Mouse (Mus musculus) left cerebral cortex, adult 2 months (tissue): ENCODE measurements around the gene Trim38. TPM values are rescaled to one million over a fixed set of nuclear protein-coding genes. Genes with fewer than 3 reads are reported as not detected.

Experiments
- DNase-seq, 2 experiments: peaks; one replicate each; pipeline ENCODE4 v3.0.0; 2021 to 2022; ENCODE audit warnings: low spot score in 2 of 2, mixed read lengths in 1 of 2; ENCODE audit errors: extremely low spot score in 1 of 2
- H3K27ac ChIP-seq: fragments of 200-600 bp; 2 replicates; pipeline ENCODE4 v1.8.1; 2022
- H3K4me3 ChIP-seq: fragments of 200-600 bp; 2 replicates; pipeline ENCODE4 v1.8.1; 2022
- CTCF ChIP-seq: fragments of 200-600 bp; IDR thresholded peaks from 2 replicates; pipeline ENCODE4 v1.8.1; 2022; ENCODE audit warnings: antibody characterized with exemption, mild to moderate bottlenecking, moderate library complexity
- intact Hi-C: fragments of 180-260 bp; cut with DNase I; formaldehyde crosslinking; loops from one replicate; pipeline ENCODE4 v1.15.1; 2025
- total RNA-seq, 2 experiments: library from RNA; stranded (reverse); gene quantifications; 2 replicates each; pipeline ENCODE4 v1.2.3; 2021

Gene Trim38
- total RNA-seq, 2 experiments from 2014 or later, result not detected

DNA sequence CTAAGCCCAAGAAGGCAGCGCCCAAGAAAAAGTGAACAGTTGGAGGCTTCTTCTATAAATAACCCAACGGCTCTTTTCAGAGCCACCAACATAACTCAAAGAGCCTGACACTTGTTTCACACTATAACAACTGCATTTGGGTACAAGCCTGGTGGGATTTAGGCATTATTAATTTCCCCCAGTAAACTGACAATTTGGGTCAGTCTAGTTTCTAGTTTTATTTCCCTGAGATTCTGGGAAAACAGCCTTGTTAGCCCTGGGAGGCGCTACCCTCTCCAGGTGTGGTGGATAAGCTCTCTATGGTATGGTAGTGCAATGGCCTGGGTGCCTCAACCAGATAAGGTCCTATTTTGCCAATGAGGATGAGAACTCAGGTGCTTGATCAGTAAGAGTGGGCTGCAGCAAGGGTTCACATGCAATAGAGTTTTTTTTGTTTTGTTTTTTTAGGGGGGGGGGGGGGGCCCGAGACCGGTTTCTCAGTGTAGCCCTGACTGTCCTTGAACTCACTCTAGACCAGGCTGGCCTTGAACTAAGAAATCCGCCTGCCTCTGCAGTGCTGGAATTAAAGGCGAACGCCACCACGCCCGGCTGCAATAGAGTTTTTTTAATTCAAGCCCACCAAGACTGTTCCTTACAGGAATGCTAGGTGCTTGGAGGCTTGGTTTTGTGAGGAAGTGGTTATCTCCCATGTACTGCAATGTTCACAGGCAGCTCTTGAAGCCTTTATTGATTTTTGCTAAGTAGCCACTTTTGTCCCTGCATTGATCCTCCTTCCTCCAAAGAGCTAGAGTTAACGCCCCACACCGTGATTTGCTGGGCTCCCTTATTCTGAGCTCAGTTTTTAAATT, 5.2 kb upstream of the Trim38 start:
- Histone ChIP-seq H3K27ac (peak overlapping the region; percentile 90; the same call in 1 of the 2 replicates), H3K4me3 (peak overlapping the region; percentile 66; the same call in 1 of the 2 replicates)
- no peak for DNase-seq
- no peak for TF ChIP-seq CTCF
- intact Hi-C loops, result loop anchor here (5.0 kb wide), 3 partner anchors 182 to 1722 kb away; partner anchors contain the start of genes Abt1, Hist1h2ag, Hist1h2bj and Hist1h4d

DNA sequence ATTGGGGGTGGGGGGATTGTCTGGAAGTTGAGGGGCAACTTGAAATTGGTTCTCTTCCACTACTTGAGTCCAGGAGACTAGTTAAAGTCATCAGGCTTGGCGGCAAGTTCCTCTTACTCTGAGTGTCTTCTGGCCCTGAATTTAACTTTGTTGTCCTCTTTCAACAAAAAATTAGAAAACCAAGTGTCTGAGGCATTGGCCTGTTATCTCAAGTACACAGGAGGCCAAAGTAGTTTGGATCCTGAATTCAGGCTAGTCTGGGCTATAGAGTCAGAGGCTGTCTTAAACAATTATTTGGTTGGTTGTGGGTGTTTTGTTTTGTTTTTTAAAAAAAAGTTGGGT, 4.6 kb upstream of the Trim38 start:
- no peak for TF ChIP-seq CTCF
- intact Hi-C loops, result no loop called here

DNA sequence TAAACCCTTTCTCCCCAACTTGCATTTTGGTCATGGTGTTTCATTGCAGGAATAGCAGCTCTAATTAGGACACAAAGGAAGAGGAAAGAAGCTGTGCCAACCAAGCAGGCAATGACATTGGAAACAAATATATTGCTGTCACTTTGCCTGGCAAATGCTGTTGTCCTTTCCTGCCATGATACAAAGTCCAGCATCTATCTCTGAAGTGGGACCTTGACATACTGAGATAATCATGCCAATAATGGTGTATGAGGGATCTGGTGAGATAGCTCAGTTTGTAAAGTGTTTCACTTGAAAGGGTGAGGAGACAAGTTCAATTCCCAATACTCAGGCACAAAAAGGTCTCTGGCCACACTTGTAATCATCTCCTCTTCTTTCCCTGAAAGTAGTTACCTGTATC, 2.9 kb upstream of the Trim38 start:
- no peak overlapping the region for H3K4me3 ChIP-seq
- no peak overlapping the region for H3K27ac ChIP-seq
- TF ChIP-seq CTCF, result no peak
- intact Hi-C loops, result no loop called here
- no peak for DNase-seq

More for the DNA sequence above, 4.6 kb upstream of the Trim38 start:
- DNase-seq, result no peak
- Histone ChIP-seq H3K4me3 (no peak overlapping the region), H3K27ac (no peak overlapping the region)

DNA sequence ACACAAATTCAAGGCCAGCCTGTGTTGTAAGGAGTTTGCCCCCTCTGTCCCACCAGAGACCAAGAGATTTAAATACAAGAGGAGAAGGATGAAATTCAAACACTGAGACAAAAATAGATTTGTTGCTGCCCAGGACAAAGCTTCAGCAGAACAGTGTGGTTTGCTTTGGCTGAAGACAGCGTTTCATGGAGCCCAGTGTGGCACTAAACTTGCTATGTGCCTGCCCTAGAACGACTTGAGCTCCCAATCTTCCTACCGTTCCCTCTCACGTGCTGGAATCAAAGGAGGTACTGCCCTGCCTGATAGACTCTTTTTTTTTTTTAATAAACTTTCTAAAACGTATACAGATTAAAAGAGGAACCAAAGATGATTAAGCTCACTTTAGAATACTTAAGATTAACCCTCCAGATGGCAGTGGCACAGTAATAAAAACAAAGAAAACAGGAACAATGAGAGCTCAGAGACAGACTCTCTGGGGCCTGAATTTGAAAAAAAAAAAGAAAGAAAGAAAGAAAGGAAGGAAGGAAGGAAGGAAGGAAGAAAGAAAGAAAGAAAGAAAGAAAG, 797 bp upstream of the Trim38 start:
- Histone ChIP-seq H3K4me3 (no peak overlapping the region), H3K27ac (no peak overlapping the region)
- no peak for DNase-seq
- no peak for TF ChIP-seq CTCF
- intact Hi-C loops, result no loop called here

DNA sequence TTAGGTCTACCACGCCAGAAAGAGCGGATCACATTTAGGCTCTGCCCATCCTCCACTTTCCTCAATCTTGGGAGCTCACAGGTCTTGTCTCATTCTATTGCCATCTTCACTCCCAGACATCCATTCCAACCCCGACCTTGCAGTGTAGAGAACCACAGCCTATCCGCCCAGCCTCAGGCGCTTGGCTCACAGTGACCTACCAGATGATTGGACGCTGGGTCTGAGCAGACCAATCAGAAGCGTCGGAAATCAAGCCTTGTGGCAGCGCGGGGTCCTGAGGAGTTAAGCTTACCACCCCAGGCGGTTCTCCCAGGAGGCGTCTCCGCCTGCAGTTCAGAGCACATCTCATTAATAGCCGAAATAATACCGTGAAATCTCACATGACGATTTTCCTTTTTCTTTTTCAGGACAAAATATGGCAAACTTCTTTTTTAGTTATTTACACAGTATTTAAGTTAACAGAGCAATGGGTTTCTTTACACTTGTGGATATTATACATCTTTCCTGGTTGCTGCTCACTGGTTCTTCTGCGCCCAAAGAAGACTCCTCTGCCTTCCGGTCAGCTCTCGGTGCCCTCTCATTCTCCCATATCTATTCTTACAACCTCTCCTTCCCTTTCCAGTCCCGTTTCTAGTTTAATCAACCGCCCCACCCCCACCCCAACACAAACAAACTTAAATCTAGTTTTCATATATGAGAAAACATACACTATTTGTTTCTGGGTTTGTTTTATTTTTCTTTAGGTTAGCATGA, 3.0 kb downstream of the Trim38 start:
- H3K27ac ChIP-seq, result no peak overlapping the region
- TF ChIP-seq CTCF, result no peak
- peak; percentile 29 to 30 for DNase-seq
- peak overlapping the region; percentile 13; the same call in 1 of the 2 replicates for H3K4me3 ChIP-seq
- intact Hi-C loops, result no loop called here

DNA sequence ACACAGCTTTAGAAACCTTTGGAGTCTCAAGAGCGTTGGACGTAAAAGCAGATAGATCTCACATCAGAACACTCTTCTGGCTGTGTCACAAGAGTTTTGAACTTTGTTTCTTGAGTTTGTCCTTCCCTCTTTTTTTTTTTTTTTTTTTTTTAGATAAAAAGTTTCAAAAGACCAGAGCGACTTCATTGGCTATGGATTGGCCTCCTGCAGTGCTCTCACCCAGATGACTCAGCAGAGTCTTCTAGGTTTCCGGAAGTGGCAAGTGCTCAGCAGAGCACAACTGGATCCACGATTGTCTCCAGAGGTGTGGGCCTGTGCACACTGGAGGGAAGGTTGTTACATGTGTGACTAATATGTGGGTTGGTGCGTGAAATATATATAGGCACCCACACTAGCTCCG, 8.6 kb downstream of the Trim38 start:
- intact Hi-C loops, result no loop called here
- DNase-seq, result no peak
- no peak overlapping the region for H3K27ac ChIP-seq
- no peak for TF ChIP-seq CTCF
- H3K4me3 ChIP-seq, result no peak overlapping the region

DNA sequence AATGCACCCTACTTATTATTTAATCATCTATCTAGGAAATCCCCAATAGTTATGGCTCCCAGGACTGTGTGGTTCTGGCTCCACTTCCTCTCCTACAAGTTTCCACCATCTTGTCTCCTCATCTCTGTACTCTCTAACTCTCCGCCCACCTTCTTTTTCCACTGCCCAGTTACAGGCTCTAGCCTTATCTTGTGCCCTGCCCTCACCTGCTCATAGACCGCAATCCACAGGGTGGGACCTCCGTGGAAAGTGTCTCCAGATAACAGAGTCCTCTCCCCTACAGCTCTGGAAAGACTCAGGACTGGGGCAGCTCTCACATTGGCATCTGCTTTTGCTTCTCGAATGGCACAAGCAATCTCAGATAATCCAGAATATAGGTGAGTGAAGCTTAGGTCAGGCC, 9.3 kb downstream of the Trim38 start:
- Histone ChIP-seq H3K27ac (no peak overlapping the region), H3K4me3 (no peak overlapping the region)
- TF ChIP-seq CTCF, result no peak
- DNase-seq, result no peak
- intact Hi-C loops, result no loop called here

DNA sequence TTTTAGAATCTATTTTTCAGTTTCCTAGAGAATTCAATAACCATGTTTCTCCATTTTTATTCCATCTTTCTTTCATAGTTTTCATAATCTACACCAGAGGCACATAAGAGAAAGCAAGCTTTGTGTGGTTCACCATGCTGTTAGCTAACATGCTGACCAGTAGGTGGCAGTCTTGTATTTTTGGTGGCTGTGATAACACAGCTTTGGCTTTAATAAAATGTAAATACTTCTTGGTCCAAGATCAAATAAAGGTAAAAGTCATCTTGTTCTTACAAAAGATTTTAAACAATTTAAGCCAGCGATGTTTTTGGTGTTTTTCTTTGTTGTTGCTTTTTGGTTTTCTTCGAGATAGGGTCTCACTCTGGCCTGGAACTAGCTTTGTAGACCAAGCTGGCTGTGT, 22.8 kb downstream of the Trim38 start:
- TF ChIP-seq CTCF, result peak; percentile 93
- no peak overlapping the region for H3K27ac ChIP-seq
- H3K4me3 ChIP-seq, result no peak overlapping the region
- intact Hi-C loops, result loop anchor here (5.0 kb wide), 2 partner anchors 220 to 505 kb away; no protein-coding TSS in a partner anchor
- peak; percentile 24 to 27 for DNase-seq

DNA sequence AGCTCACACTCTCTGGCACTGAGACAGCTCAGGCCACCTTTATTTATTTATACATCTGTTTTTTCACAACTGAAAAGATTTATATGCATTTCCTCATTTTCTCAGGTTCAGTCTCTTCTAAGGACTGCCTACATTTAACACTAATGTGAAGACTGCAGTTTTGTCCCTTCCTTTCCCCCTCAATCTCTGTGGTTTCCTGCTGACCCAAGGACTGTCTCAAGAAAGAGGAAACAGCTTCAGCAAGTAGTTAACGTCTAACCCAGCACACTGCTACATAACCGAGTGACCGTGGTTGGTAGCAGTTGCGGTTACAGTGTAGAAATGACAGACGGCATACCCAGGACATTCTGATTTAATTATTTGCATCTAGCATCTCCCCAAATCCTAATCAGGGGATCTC, 29.7 kb downstream of the Trim38 start:
- intact Hi-C loops, result no loop called here
- no peak for TF ChIP-seq CTCF
- H3K27ac ChIP-seq, result no peak overlapping the region
- DNase-seq, result no peak
- no peak overlapping the region for H3K4me3 ChIP-seq

DNA sequence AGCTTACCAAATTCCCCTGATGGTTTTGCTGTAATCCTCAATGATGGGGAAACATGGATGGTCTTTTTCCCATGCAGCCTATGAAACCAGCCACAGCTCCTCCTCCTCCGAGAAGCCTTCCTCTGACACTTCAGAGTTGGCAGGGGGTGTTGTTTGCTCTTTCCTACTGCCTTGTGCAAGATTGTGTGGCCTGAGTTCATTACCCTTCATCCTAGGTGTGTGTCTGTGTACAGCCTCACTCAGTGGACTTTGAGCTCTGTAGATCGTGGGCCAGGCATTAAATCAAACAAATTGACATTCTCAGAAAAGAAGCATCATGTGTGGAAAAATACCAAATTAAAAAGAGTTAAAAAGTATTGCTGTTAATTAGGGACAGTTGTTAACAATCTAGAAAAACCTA, 34.8 kb downstream of the Trim38 start:
- TF ChIP-seq CTCF, result no peak
- Histone ChIP-seq H3K27ac (no peak overlapping the region), H3K4me3 (no peak overlapping the region)
- intact Hi-C loops, result no loop called here
- no peak for DNase-seq

DNA sequence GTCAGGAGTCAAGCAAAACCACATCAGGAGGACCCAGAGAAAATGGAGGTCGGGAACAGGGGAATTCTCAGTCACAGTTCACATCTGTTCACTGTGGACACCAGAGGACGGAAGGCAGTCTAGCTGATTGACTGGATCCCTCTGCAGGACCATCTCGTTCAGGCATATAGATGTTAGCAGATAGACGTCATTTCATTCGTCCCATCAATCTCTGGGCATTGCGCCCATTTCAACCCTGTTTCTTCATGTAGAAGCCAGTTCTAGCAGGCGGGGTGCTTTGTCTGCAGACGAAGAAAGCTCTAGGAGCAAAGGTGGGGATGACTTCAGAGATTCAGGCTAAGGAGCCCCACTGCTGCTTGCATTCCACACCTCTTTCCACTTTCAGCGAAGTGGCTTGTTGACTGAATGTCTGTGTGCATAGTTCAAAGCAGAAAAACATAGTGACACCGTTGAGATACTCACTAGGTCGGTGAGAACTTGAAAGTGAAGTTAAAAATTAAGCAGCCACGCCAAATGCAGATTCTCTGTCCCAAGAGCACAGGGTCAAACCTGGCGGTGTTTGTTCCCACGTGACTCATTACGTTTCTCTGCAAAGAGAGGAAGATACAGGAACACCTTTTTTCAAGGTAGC, 36.8 kb downstream of the Trim38 start, which contains the start of gene Slc17a2:
Gene Slc17a2 (plus strand): TSS at position 572 of the 631 bp plus-strand sequence.
- intact Hi-C loops, result no loop called here
- no peak within 1 kb of the TSS for H3K27ac ChIP-seq
- H3K4me3 ChIP-seq, result no peak within 1 kb of the TSS
- no peak for TF ChIP-seq CTCF
- no peak for DNase-seq
